Mouse (Mus musculus) common myeloid progenitor, adult 5-6 weeks (primary cell): ENCODE data around the gene Prdm5. TPM values are rescaled to one million over a fixed set of nuclear protein-coding genes. Genes with fewer than 3 reads are reported as not detected.

Source experiments
- ATAC-seq: replicated peaks from 2 replicates; pipeline ENCODE4 v1.8.0; 2016; ENCODE audit warnings: low read depth, mild to moderate bottlenecking, moderate TSS enrichment, inconsistent platforms; ENCODE audit not compliant: poor library complexity, severe bottlenecking
- total RNA-seq: library from RNA; stranded (forward); fragments of 200-1000, 187-1606 nt; gene quantifications from 2 replicates; pipeline ENCODE4 v1.2.3, GENCODE M21; 2017

Prdm5 gene
- 22.1 and 27.0 TPM in 2 replicates for total RNA-seq

DNA sequence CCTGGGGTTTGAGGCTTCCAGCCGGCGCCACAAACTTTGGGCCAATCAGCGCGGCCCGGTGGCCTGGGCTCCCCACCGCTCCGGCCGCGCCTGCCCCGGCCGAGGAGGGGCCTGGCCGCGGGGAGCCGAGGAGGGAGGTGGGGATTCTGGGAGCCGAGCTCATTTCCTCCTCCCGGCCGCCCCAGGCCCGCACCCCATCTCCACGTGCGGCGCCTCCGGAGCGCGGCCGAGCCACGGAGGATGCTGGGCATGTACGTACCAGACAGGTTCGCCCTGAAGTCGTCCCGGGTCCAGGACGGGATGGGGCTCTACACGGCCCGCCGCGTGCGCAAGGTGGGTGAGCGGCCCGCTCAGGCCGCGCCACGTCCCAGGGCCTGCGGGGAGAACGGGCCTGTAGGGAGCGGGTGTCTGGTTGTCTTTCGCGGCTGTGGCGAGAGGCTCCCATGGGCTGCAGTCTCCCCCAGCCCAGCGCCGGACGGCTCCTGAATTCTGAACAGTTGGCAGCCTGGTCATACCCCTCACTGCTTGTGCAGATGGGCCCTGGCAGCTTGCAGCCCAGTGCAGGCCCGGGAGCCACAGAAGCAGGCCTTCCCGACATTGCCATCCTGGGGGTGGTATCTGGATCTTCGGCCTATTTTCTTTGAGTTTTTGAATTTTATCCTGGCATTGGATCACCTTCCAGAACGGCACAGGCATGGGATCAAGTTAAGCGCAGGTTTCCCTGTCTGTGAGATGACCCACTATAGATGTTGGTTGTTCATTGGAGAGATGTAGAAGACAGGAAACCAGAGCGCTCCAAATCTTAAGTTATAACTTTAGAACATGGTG lies at the start of gene Prdm5:
Gene Prdm5 (plus strand): TSS at position 128 of the 828 bp plus-strand sequence.
- peak; percentile 71 for ATAC-seq

DNA sequence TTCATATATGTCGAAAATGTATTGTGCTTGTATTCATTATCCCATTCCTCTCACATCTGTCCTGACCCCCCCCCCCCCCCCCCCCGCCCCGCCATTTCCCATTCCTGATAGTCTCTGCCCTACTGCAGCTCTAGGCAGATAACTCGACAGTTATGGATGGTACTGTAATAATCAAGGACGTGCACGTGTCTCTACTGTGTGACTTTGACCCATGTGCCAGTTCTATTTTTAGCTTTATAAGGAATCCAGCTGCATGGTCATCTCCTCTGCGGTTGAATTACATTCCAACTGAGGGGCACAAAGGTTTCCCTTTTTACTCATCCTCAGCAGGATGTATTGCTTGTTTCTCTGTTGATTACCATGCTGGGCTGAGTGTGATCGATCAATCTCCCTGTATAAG lies 39.3 kb upstream of the Prdm5 start:
- no peak for ATAC-seq

DNA sequence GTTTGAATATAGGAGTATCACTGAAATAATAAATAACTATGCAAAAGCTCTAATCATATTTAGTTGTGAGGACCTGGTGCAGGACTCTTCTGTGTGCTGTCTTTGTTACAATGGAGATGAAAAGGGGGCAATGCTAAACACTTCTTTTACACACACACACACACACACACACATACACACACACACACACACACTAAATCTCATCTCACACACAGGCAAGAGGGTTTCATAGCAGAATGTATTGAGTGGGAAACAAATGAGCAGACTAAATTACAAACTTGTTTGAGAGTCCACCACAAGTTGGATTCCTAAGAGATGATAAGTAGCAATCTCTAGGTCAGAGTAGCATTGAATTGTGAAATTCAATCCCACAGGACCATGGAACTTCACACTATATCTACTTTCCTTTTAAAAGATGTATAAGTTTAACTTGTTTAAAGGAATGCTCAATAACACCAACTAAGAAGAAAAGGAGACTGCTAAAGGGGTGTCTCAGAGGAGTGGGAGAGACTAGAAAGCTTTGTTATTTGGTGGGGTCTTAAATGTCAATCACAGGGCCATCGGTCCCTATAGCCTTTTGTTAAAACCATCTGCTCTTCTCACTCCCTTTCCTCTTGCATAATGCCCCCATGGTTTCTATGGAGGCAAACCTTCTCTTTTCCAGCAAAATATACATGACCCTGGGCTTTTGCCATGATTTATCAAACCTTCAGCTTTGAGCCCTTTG lies 35.5 kb upstream of the Prdm5 start:
- no peak for ATAC-seq

DNA sequence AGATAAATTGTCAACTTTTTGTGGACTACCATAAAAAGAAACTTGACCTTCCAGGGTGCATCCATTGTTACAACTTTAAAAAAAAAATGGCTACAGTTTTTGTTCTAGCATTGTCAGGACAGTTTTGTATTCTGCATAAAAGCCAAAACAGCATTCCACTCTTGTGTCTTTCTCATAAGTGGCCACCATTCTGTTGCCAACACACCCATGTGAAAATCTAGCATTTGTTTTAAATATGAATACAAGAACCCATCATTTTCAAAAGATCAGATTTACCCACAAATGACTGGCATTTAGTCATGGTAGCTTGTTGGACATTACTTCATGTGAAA lies 35.0 kb upstream of the Prdm5 start:
- ATAC-seq: no peak

DNA sequence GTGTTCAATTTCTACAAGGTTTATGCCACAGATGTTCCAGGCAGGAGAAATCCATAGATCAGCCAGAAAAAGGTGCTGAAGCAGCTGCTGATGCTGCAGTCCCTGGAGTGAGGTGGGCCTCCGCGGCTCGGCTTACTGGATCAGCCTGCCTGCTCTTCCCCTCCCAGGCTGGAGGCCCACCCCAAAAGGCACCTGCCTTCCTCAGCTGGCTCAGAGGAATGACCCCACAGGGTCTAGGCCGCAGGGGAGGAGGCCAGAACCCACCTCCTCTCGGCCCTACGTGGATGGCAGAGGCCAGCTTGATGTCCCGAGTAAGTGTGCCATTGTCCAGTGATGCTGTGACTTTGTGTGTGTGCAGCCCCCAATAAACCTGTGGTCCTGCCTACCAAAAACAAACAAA lies 20.6 kb upstream of the Prdm5 start:
- ATAC-seq: no peak

DNA sequence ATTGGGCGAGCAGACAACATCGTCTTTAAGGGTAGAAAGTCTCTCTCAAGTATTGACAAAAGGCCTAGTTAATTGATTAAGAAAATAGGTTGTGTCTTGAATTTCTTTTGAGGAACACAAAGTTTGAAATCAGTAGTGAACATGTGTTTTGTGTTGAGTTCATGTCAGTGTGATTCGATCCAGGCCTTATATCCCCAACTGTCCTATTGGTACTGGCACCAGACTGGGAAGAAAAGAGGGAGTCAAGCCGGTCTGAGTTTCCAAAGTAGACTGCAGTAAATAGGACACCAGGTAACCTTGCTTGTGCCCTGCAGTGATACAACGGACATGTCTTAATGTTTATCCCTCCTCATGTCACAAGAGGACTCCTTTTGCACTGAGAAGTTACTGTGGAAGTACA lies 19.6 kb upstream of the Prdm5 start:
- ATAC-seq: no peak

DNA sequence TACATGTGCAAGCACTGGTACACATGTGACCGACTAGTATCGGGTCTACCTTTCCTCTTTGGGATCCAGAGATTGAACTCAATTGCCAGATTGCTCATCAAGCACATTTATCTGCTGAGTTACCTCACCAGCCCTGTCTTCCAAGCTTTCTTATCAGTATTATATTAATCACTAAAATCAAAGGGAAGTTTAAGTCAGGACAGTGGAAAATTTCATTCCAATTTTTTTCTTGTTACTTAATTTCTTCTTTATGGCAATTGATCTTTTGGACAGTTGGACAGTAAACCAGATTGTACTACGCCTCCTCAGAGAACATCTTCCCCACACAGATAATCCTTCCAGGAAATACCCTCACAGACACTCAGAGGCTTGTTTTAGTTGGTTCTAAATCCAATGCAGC lies 18.7 kb upstream of the Prdm5 start:
- ATAC-seq: no peak

DNA sequence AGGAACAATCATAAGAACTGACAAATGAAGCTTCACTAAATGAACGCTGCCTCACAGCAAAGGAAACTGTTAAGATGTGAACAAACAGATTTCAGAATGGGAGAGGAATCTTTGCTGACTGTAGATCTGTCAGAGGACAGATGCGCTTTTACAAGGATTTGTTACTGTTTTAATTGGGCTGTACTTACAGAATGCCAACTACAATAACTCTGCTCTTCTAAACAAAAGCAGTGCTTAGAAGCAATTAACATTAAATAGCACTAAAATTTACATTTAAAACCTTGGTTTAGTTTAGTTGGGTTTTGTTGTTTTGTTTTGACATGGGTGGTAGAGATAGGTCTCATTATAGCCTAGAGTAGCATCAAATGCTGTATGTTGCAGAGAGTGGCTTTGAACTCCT lies 14.3 kb upstream of the Prdm5 start:
- no peak for ATAC-seq

DNA sequence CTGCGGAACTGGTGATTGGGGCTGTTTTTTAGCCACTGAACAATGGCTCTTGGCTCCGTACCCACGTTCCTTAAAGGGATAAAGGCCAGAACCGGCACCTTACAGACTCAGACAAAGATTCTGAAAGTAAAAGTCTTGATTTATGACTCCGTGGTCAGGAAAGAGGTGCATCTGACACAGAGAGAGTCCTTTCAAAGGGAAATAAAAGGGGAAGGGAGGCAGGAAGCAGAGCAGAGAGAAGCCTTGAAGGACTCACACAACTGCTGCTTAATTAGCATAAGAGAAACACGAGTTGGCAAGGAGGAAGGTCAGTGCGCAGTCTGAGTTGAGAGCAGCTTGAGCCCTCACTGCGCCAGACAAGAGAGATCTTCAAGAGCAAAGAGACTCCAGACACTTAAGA lies 13.7 kb upstream of the Prdm5 start:
- ATAC-seq: peak; percentile 97

DNA sequence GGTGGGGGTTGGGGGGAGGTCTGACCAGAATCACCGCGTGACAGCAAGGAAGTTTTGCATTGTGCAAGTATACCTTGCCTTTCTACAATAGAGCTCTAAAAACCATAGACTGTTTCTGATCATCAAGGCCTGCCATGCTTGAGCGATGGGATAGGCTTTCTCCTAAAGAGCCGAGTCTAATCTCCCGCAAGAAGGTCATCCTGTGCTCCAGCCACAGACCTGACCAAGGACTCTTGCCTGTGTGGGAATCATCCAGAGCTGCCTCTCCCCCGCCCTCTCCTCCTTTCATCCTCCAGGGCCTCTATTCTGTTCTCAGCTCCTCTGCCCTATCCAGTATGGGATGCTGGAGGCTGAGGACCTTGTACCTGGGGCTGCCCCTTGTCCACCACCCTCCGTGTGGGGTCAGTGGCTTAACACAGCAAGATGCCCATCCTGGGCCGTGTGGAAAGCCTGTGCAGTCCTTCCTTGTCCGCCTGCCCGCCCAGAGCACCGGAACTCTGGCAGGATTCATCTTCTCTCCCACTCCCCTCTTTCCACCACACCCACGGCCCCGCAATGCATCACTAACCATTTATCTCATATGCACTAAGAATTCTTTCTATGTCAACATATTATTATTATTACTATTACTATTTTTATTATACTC lies 12.9 kb upstream of the Prdm5 start:
- ATAC-seq: no peak

DNA sequence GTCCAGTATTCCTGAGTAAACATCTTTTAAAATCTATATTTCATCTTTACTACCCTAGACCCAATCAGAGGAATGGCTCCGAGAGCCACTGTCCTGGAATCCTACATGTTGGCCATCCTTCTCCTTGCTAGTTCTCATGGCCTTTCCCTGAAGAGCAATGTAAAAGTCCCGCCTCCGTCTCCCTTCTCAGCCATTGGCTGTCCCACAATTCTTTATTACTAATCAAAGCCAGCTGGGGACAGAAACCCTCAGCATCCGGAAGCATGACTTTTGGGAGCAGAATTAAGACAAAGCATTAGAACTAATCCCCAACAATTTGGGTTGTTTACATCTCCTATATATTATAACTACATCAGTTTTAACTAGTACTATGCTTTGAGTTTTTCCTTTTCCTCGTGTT lies 10.9 kb upstream of the Prdm5 start:
- ATAC-seq: no peak

DNA sequence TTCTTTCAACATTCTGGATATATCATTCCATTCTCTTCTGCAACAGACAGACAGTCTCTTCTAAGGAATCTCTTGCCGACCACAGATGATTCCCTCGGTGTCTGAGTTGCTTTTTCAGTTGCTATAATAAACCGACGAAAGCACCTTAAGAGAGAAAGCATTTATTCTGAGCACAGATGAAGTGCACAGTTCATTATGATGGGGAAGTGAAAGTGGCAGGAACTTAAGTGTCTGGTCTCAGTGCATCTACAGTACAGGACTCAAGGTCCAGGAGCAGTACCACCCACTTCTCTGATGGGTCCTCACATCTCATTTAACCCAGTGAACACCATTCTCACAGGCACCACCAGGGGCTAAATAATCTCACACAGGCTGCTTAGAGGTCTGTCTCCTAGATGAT lies 5.2 kb upstream of the Prdm5 start:
- peak; percentile 83 for ATAC-seq

DNA sequence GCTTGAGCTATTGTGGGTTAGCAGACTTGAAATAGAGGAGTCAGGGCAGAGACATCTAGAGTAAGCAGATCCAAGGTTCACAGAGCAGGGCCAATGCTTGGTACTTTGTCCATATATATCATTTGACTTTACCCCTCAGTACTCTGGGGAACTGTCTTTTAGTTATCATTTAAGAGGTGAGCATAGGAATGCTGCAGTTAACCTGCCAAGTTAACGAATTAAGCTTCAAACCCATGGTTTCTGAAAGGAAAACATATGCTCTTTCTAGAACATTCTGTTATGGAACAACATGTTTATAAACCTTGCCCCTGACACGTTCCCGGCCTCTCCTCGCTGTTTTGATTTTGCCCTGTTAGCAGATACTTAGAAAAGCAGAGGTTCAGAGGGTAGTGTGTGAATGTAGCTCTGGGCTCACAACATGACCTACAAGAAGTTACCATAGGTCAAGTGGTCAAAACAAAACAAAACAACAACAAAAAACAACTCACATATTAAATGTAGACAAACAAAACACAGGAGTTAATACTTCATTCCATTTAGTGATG lies 973 bp downstream of the Prdm5 start:
- no peak for ATAC-seq

DNA sequence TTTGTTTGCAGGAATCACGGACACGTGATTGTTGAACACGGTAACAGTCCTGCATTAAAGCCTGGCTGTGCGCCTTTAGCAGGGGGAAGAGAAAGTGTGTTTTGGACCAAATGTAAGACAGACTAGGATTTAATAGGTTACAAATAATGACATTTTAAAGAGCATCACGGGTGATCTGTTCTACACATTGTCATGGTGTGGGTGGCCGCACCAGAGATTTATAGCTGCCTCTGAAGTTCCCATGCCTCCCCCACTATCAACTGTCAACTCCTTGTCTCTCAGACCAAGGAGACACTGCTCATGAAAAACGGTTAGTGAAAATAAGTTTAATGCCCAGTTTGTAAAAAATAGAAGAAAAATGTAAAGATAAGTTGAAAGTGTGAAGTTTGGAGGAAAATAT lies 2.7 kb downstream of the Prdm5 start:
- no peak for ATAC-seq

DNA sequence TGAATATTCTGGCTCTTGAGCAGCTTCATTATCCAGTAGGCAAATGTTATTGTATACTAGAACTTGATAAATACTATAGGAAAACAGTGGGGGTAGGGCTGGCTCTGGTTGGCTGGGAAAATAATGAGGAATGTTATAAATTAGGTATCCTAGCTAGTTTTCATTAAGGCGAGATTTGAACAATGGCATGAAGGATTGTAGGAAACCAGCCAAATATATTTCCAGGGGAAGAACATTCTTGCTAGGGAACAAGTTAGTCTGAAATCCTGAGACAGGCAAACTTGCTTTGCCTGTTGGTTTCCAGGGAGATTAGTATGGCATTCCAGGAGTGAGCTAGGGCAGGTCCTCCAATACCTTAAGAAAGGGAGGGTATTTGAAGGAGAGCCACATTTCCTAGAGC lies 4.9 kb downstream of the Prdm5 start:
- no peak for ATAC-seq

DNA sequence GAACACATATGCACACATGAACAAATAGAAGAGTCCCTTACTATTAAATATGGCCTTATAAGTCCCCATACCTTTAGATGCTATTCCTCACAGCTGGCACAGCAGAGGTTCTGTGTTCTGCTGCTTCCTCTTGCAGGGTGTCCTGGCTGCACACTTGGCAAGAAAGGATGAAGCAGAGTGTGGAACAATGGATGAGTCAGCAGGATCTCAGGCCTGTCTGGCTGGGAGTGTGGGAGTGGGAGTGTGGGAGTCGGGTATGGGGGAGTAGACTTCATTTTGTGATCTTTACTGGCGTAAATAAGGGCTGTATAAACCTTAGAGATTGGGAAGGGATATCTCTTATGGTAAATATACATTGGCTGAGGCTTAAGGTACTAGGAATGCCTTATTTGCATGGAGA lies 14.1 kb downstream of the Prdm5 start:
- ATAC-seq: no peak

DNA sequence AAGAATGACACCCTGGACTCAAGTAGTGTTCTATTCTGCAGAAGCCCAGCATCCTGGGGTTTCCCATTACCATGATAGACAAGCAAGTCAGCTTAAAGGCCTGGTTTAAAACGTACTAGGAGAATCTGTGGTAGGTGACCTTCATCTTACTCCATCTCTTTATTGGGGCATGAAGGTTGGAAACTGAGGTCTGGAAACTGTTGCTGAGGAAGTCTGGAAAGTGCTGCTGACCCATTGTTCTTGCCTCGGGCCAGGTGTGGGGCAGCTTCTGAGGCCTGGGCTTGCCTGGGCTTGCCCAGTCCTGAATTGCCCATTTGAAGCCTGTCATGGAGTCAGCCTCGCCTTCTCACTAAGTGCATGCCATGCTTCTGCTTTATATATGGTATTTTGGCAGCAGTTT lies 17.8 kb downstream of the Prdm5 start:
- no peak for ATAC-seq

DNA sequence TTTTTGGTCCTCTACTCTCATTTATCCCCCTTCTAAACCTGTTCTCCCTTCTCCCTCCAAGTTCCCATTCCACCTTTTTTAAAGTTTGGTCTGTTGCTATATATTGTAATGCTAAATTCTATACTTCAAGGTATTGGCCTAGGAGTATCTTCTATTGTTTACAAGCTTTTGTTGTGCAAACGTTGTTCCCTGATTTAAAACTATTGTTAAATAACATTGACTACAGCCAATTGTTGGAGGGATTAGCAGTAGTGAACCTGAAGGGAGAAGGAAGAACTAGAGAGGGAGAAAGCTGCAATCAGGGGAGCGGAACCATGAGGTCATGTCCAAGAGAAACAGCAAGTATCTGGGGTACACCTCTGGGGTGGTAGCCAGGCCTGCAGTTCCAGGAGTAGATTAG lies 18.5 kb downstream of the Prdm5 start:
- no peak for ATAC-seq

DNA sequence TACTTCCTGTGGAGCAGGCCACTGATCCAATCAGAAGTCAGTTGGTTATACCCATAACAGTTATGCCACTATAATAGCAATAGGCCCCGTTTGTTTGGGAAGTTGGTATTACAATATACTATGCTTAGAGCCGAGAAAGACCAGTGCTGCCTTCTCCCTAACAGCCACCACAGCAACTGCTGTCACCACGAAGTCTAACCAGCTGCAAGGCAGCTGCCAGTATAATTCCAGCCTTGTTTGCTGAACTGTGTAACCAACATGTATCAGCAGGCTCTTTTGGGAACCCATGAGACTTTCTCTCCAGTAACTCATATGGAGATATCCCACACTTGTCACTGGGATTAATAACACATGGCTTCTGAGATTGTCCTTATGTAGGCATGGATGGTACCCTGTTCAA lies 19.6 kb downstream of the Prdm5 start:
- ATAC-seq: no peak

DNA sequence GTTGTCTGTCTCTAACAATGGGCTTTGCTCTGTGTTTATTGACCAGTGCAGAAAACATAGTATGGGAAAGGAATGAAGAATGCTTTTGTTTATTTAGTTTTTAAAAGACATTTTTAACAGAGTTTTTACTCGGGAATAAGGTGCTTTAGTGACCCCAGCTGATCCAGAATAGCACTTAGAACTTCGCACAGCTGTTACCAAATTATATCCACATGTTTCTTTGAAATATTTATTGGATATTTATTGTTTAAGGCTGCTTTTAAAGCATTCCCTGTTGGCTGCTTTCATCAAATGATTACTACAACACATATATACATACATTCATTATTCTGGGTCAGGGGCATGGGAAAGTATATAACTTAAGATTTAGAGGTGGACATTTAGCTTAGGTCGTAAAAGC lies 32.9 kb downstream of the Prdm5 start:
- no peak for ATAC-seq
